Mouse (Mus musculus): ENCODE measurements around the gene 4930404N11Rik.

The 4930404N11Rik gene

DNA sequence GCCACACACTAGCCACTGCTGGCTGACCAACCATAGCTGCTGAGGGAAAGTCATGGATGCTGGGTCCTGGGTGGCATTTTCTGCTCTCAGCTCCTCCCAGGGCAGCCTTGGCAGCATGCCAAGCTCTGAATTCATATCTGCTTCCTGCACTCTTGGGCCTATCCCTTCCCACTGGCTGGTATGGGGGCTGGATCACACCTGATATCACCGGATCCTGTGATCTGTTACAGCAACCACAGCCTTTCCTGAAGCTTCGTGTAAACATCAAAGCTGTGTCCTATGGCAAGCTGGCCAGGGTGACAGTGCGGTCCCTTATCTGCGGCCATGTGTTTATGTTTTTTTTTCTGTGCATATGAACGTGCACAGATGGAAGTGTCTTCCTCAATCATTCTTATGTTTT lies 16.4 kb upstream of the 4930404N11Rik start:
- in situ Hi-C loops (cut with MboI, MseI) = no loop called here

DNA sequence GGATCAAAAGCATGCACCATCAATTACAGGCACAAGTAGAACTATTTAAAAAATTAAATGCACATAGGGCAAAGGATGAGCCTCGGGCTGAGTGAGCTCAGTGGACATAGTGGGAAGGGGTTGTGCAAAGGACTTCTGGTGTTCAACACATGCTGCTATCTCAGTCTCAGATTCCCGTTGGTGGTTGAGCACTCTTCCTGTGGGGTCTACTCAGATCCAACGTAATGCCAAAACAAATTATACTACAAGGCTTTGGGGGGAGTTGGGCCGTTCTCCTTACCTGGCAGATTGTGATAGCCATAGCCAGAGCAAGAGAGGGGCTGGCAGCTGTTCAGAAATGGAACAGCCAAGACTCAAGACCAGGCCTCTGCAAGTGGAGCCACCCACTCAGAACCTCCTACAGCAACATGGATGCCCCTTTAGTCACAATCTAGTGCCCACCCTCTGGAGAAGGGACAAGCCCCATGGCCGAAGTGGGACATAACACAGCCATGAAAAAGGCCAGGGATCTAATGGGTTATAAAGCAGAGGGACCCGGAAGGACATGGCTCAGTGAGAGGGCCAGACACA lies 14.3 kb upstream of the 4930404N11Rik start:
- in situ Hi-C loops (cut with MboI, MseI) = no loop called here

DNA sequence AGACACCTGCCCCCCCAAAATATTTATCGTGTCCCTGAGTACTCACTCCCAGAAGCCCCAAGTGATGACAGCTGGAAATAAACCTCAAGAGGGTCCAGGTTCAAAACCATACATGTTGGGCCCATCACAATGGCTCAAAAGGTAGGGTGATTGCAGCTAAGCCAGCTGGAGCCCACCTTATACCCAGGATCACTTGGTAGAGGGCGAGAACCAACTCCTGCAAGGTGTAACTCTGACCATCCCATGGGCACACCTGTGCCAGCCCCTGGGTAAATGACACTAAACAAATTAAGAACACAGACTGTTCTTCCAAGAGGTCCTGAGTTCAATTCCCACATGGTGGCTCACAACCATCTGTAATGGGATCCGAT lies 13.6 kb upstream of the 4930404N11Rik start:
- in situ Hi-C loops (cut with MboI, MseI) = no loop called here

DNA sequence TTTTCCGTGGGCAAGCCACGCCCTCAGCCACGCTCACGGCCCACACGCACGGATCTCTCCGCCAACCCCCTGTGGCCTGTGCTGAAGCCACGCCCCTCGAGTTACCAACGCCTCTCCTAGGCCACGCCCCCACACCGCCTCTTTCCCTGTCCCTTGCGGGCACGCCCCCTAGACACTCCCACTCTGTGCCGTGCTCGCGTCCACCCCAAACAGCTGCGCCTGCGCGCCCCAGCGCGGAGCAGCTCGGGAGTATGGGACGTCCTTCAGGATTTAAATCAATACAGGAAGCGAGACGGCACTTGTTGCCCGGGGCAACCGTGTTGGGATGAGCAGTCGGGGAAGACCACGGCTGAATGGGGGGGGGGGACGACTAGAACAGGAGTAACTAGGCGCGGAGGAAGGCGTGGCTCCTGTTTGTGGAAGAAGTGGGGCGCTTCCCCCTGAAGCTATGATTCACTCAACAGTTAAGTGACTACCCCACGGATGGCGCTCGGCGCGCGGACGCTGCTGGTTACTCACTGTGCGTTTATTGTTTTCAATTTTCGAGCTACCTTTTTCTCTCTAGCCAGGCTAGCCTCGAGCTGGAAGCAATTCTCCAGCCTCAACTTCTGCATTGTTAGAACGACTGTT lies 13.1 kb upstream of the 4930404N11Rik start:
- in situ Hi-C loops (cut with MboI, MseI) = no loop called here

DNA sequence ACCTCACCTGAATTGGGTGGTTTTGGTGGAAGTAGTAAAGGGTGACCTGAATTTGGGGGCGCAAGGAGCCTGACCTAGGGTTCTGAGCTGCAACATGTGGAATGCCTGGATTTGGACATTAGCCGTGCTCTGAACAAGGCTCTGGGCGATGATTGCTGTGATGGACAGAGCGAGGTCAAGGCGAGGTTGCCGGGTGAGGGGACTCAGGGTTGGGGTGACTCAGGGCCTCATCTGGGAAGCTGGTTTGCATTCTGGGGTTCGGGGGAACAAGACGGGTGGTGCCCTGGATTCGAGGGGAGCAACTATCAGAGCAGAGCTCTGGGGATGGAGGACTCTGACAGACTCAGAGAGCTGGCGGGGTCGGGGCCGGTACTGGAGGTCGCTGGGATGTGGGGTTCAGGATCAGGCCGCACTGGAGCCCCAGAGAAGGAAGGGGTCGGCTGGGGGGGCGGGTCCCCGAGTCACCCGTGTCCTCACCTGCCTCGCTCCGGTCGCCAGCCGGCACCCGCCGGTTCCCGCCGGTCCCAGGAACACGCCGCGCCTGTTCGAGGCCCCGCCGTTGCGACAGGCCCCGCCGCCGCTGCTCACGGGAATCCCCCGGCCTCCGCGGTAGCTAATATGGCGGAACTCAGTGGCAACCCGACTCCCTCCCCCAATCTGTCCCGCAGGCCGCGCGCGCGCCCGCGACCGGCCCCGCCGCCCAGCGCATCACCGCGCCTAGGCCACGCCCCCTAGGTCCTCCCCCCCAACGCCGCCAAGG lies 12.4 kb upstream of the 4930404N11Rik start, which contains the start of gene Fzr1:
Gene Fzr1, minus strand, starts transcription at position 724 of the 760 bp plus-strand sequence.
- in situ Hi-C loops (cut with MboI, MseI) = no loop called here

DNA sequence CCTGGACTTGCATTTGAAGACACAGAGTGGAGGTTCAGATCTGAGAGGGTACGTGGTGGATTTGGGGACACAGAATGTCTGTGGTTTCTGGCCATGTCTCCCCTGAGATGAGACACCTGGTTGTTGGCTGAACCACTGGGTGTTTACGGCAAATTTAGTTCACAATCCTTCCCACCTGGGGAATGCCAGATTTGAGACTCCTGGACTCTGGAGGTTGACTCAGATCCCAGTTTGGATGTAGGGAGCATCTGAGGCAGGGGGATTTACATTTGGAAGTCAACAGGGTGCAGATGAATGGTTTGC lies 11.7 kb upstream of the 4930404N11Rik start:
- in situ Hi-C loops (cut with MboI, MseI) = no loop called here

DNA sequence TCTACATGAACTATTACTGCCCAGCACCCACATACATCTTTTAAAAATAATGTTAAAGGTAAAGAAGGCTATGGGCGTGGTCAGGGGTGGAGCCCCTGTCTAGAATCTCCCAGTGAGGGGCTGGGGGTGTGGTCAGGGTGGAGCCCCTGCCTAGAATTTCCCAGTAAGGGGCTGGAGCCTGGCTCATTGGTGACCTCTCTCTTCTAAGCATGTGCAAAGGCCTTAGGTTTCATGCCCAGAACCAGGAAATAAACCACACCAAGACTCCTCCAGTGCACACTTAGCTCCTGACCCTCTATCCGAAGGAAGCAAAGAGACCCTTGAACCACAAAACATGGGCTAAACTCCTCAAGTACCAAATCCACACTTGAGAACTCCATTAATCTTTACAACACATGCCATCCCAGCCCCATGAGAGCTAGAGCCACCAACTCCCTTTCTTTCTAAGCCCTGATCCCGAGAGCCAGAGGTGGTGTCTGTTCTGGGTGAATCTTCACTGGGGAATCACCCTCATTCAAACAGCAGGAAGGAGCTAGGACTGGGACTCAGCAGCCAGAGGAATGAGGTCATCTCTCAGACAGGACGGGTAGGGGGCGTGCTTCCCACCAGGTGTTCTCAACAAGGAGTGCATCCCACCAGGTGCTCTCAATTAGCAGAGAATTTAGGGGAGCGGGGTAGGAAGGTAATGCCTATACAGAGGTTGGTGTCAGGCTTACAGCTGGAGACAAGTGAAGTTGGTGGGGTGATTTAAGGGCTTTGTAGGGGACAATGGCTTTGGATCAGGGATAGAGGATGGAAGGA lies 11.1 kb upstream of the 4930404N11Rik start:
- in situ Hi-C loops (cut with MboI, MseI) = no loop called here

DNA sequence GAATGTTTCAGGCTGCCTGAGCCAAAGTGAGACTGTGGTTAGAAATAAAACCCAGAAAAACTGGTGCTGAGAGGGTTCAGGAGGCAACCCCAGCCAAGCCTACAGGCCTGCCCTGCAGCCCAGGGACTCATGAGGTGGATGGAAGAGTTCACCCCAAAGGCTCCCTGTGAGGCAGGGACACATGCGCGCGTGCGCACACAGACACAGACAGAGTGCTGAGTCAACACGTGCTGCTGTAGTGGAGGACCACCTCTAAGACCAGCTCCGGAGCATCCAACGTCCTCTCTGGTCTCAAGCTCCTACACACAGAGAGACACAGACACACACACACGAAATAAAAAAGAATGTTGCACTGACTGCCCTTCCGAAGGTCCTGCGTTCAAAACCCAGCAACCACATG lies 9.7 kb upstream of the 4930404N11Rik start:
- in situ Hi-C loops (cut with MboI, MseI) = no loop called here

DNA sequence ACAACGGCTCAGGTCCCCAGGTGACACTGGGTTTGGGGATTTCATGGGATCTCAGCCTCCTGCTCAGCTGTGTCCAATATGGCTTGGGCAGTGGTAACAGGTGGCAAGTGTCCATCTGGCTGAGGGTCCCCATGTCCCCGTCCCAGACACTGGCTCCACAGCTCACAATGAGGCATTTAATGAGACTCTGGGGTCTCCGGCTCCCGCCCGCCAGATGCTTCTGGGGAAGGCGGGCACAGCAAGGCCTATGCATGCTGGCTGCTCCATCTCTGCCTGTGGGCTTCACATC lies 1.5 kb upstream of the 4930404N11Rik start:
- in situ Hi-C loops (cut with MboI, MseI) = no loop called here

DNA sequence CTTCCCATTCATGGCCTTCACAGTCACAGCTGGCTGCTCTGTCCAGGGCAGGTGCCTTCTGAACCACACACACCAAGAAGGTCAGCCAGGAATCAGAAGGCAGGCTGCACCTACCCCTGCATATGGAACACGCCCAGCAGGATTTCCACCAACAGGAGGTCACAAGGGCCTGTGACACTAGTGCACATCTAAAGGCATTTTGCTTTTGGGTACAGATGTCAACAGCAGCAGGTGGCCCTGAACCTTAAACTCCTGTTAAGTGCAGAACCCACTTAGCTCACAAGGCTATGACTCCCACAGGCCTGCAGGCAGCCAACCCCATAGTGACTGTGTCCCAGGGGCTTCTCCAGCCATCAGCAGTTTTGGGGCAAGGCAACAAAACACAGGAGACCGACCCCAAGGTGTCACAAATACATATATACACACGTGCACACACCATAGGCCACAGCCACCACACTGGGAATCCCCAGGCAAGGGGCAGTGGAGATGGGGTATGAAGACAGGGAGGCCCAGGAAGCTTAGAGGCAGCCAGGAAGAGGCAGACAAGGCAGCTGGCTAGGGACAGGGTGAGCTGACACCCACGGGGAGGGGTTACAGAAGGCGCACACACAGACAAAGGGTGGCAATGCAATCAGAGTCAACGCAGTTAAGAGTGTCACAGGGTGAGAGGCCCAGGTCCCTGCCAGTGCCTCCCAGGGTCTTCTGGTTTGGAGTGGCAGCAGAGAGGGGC lies 1.0 kb upstream of the 4930404N11Rik start:
- in situ Hi-C loops (cut with MboI, MseI) = no loop called here

DNA sequence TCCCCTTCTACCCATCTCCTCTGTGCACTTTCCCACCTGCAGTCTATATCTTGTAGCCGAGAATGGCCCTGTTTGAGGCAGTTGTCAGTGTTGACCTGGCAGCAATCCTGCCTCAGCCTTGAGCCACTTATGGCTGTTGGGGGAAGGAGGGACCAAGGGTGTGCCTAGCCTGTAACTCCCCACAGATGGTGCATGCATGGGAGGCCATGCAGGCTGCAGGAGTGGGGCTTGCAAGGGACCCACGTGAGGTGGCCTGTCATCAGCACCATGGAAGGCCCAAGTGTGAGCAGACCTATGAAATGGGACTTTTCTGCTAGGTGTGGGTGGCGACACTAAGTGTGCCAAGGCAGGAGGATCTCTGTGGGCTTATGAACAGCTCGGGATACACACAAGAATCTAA lies 543 bp downstream of the 4930404N11Rik start:
- in situ Hi-C loops (cut with MboI, MseI) = no loop called here

DNA sequence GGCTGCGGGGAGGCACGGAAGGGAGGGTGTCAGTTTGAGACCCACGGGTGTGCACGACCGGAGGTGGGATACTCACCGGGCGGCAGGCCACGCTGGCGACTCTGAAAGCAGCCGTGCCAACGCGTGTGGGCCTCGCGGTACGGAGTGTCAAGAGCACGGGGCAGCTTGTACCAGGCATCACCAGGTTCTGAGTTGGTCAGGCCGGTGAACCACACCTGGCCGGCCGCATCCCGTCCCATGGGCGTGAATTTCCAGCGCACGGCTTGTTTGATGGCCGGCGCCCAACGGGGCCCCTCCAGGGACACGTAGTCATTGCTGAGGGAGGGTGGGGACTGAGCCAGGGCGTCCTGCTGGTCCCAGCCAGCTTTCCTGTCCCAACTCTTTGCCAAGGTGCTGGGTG lies 950 bp downstream of the 4930404N11Rik start:
- in situ Hi-C loops (cut with MboI, MseI) = no loop called here

DNA sequence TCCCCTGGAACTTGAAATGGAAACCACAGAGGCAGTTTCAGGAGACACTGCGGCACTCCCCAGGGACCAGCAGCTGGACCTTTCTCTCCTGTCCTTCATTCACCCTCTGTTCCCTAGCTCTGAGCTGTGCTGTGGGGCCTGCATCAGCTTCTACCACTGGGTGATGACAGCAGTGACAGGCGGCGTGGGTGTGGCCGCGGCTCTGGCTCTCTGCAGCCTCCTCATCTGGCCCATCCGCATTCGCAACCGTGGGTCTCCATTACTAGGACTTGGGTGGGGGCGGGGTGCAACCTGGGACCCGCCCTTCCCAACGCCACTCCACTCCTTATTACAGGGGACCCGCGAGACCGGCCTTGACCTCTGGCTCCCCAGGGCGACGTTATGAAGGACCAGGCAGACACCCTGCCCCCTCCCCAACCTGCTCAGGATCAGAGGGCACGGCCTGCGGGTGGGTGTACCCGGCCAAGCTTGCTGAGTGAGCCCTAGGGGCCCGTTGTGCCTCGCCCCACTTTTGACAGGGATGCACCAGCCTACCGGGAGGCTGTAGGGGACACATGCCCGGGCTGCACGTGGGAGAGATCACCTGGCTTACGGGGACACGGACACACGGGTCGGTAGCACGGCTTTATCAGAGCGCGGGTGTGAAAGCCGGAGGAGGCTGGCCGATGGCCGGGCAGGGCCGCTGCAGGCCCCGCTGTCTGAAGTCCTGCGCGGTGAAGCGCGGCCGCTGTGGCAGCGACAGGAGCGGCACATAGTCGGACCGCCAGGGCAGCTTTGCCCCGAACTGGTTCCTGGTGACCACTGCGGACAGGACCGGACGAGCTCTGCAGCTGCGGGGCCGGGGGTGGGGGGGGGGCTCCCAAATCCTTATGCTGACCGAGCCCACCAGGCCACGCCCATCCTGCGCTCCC lies 1.9 kb downstream of the 4930404N11Rik start:
- in situ Hi-C loops (cut with MboI, MseI) = no loop called here

DNA sequence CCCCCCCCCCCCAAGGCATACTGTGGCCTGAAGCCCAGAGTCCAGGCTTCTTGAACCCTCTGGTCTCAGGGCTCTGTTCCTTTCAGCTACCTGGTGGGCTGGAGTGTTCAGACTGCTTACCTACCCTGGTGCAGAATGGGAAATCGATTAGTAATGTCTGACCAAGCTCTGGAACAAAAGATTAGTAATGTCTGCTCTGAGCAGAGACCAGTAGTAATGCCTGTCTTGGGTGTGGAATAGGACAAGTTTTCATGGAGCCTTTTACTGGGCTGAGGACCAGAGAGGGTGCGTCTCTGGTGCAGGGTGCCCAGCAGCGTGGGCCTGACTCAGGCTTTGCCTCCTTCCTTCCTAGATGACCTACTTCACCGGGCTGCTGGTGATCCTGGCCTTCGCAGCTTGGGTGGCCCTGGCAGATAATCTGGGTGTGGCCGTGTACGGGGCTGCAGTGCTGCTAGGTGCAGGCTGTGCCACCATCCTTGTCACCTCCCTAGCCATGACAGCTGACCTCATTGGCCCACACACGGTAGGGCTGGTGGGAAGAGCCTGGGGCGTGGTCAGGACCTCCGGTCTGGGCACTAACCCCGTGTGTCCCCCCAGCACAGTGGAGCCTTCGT lies 3.2 kb downstream of the 4930404N11Rik start:
- in situ Hi-C loops (cut with MboI, MseI) = no loop called here

DNA sequence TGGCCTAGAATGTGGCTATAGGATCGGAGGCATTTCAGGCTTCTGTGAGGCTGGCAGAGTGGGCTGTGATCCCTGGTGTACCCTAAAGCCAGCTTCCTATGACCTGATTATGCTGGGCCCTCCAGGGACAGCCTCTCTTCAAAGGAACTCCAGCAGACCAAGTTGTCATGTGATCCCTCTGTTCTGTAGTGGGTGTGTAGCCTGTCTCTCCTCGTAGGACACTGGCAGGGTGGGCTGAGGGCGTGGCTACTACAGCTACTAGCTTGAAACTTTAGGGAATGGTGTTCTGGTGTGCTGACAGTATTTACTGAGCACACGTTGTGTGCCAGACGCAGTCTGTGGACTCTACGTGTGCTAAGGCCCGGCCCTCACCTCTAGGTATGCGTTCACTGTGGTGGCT lies 4.9 kb downstream of the 4930404N11Rik start:
- in situ Hi-C loops (cut with MboI, MseI) = no loop called here

DNA sequence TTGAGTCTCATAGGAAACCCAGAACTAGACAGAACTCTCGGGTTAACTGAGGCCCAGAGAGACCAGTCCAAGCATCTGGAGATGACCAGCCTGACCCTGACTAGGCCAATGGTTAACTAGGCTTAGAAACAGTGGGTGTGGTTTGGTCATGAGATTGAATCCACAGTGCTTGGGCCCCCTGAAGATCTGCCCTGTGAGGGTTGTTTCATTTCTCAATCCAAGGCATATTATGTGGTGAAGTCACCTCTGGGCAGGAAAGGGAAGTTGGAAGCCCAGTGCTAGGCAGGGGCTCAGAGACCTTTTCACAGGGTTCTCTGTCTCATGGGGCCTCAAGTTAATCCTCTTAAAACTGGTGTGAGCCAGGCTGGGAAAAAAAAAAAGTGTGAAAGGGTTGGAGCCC lies 6.8 kb downstream of the 4930404N11Rik start:
- in situ Hi-C loops (cut with MboI, MseI) = no loop called here

DNA sequence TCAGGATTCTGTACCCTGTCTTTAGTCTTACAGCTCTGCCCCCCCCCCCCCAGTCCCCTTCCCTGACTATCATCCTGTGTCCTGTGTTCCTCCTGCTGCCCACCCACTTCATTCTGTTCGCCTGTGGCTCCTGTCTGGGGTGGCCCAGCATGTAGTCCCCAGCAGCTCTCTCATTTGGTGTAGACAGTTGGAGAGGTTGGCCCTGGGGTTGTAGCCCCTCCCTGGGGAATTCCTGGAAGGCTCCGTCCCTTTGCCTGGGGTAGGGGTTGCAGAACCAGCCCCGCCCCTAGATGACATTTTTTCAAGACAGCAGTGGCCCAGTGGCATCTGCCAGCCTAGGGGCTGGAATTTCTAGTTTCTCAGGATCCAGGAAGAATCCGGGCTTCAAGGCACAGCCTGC lies 7.4 kb downstream of the 4930404N11Rik start:
- in situ Hi-C loops (cut with MboI, MseI) = no loop called here

DNA sequence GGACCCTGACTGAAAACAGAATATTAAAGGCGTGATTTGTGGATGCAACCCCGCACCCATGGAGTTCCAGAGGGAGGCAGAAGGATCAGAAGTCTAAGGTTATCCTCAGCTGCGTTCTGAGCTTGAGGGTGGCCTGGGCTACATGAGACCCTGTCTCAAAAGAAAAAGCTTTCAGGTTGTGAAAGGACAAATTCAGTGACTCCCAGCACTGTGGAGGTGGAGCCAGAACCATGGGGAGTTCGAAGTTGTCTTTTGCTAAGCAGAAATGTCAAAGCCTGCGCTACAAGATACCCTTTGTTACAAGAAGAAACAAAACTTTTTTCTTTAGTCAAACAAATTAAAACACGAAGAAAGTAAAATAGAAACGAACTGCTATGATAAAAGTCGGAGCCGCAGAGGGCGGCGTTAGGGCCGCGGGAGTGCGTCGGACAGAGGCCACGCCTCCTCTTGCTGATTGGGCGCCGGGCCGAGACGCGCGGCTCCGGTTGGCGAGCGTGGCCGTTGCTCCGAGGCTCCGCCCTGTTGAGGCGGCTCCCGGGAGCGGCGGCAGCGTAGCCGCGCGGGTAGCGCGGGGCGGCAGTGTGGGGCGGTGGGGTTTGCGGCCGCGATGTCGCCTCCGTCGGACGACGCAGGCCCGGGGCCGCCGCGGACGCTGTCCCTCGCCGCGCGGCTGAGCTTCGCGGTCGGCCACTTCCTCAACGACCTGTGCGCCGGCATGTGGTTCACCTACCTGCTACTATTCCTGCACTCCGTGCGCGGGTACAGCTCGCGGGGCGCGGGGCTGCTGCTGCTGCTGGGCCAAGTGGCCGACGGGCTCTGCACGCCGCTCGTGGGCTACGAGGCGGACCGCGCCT lies 8.4 kb downstream of the 4930404N11Rik start, which contains the start of gene Mfsd12:
Gene Mfsd12, plus strand, starts transcription at position 501 of the 854 bp plus-strand sequence.
- in situ Hi-C loops (cut with MboI, MseI) = no loop called here

DNA sequence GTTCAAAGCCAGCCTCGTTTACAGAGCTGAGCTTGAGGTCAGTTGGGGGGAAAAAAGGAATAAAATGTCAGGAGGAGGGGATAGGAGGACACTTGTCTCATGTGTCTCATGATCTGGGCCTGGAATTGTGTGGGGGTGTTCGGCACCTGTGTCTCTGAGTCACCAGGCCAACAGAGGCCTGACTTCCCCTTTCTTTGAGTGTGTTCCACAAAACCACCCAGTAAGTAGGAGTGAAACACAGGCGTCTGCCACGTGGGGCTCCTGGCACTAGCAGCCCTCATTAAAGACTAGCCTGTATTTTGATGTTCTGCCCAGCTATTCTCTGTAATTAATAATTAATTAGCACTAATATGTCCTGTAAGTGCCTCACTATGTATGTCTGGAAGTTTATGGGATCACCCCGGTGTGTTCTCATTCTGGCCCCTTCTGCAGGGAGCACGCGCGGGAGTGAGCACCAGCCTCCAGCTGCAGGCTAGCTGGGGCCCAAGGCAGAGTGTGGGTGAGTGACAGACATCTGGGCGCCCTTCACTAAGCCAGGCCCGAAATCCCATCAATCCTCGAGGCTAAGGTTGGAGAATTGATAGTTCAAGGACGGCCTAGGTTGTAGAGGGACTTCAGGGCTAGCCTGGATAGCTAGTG lies 9.1 kb downstream of the 4930404N11Rik start:
- in situ Hi-C loops (cut with MboI, MseI) = no loop called here

All from T-helper 17 cell (primary cell).